Mouse (Mus musculus): ENCODE data around the gene Asb10. TPM values are rescaled to one million over a fixed set of nuclear protein-coding genes. Genes with fewer than 3 reads are reported as not detected.
A peak's percentile ranks its signal among the peaks of the same experiment; 100 is the strongest.

Asb10 gene
- total RNA-seq, 1 experiment: 0.18 TPM

DNA sequence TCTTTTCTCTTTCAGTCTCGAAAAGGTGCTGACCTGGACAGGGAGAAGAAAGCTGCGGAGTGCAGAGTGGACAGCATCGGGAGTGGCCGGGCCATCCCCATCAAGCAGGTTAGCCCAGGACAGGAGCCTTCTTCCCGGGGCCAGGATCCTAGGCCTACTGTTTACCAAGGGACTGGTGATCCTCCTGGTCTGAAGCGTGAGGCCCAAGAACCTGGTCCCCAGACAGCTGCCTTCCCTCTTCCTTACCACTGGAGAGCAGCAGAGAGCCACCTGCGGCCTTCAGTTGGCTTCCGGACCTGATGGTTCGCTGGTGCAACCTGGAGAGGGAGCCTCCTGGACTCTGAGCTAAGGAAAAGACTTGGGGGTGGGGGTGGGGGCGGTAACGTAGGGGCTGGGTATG, 57.5 kb downstream of the Asb10 start:
- Histone ChIP-seq H3K36me3 (ENCODE audit: control insufficient read depth, insufficient read depth, low read length, poor library complexity, severe bottlenecking) (peaks cover 47% of the 10 kb centered on the region; the same call in 1 of the 2 replicates), H3K4me3 (ENCODE audit: insufficient read depth in 1 of 2, low read depth in 1 of 2, low read length in 2 of 2, poor library complexity in 1 of 2, severe bottlenecking in 1 of 2) (peak overlapping the region; percentile 41 to 48; a peak in 3 of 4 replicates), H3K4me1 (ENCODE audit: control insufficient read depth in 2 of 2, insufficient read depth in 2 of 2, low read length in 2 of 2, poor library complexity in 1 of 2) (peaks cover 13 to 39% of the 10 kb centered on the region in 2 experiments; a peak in 3 of 4 replicates), H3K27ac (ENCODE audit: insufficient read depth, low read depth, low read length, poor library complexity, severe bottlenecking) (0 out of 2 replicates have a peak overlapping the region, but pooled peaks have one; percentile 3), H3K9me3 (ENCODE audit: control insufficient read depth, insufficient read depth, low read depth, low read length) (no peaks in the 10 kb centered on the region), H3K9ac (ENCODE audit: insufficient read depth, low read depth, low read length, poor library complexity, severe bottlenecking) (peak overlapping the region; percentile 27; the same call in 1 of the 2 replicates)
- in situ Hi-C loops (cut with MboI; ENCODE audit: low sequenced_read_pairs in 2 of 2, unreplicated experiment in 2 of 2): no loop called here
- TF ChIP-seq HCFC1 (IDR thresholded peaks at IDR 0.05; ENCODE audit: borderline replicate concordance, insufficient read depth, low read length): peak; percentile 30; the same call in 1 of the 2 replicates
- TF ChIP-seq MAFK (IDR thresholded peaks at IDR 0.05; ENCODE audit: insufficient read depth, low read depth, low read length): no peak
- no peak for TF ChIP-seq ZNF384 (IDR thresholded peaks at IDR 0.05; ENCODE audit: low read depth, low read length)
- TF ChIP-seq ZC3H11A (IDR thresholded peaks at IDR 0.05; ENCODE audit: borderline replicate concordance, low read depth, low read length): peak; percentile 38; the same call in 1 of the 2 replicates
- no peak for TF ChIP-seq CHD2 (IDR thresholded peaks at IDR 0.05; ENCODE audit: low read depth, low read length)
- peak; percentile 81 for DNase-seq (ENCODE audit: low read depth, low spot score)

Other genes with a start within 250 kb of the Asb10 start
- 6.5 and 7.7 TPM in 2 replicates for gene Kcnh2, start 189.4 kb downstream of the Asb10 start, total RNA-seq (2012; rRNA removed)
- gene Nos3, start 176.2 kb downstream of the Asb10 start, total RNA-seq (2012; rRNA removed): 2.2 and 5.8 TPM in 2 replicates
- gene Atg9b, start 148.8 kb downstream of the Asb10 start, total RNA-seq (2012; rRNA removed): 3.7 and 8.2 TPM in 2 replicates
- 46.5 and 70.5 TPM in 2 replicates for gene Abcb8, start 147.3 kb downstream of the Asb10 start, total RNA-seq (2012; rRNA removed)
- gene Asic3, start 127.6 kb downstream of the Asb10 start, total RNA-seq (2012; rRNA removed): 0.40 and 0.90 TPM in 2 replicates
- 17.8 and 23.4 TPM in 2 replicates for gene Cdk5, start 117.4 kb downstream of the Asb10 start, total RNA-seq (2012; rRNA removed)
- 30.4 and 31.5 TPM in 2 replicates for gene Slc4a2, start 117.1 kb downstream of the Asb10 start, total RNA-seq (2012; rRNA removed)
- gene Fastk, start 95.7 kb downstream of the Asb10 start, total RNA-seq (2012; rRNA removed): 70.4 and 111 TPM in 2 replicates
- 7.8 and 11.5 TPM in 2 replicates for gene Tmub1, start 93.1 kb downstream of the Asb10 start, total RNA-seq (2012; rRNA removed)
- gene Agap3, start 88.8 kb downstream of the Asb10 start, total RNA-seq (2012; rRNA removed): 50.1 and 51.2 TPM in 2 replicates
- 0.40 and 0.69 TPM in 2 replicates for gene Gbx1, start 13.8 kb downstream of the Asb10 start, total RNA-seq (2012; rRNA removed)
- gene 4931409K22Rik, start 15.8 kb upstream of the Asb10 start, total RNA-seq (2012; rRNA removed): 0.13 and 0.21 TPM in 2 replicates
- 139 and 171 TPM in 2 replicates for gene Abcf2, start 36.5 kb upstream of the Asb10 start, total RNA-seq (2012; rRNA removed)
- gene Chpf2, start 45.8 kb upstream of the Asb10 start, total RNA-seq (2012; rRNA removed): 23.0 and 23.7 TPM in 2 replicates
- gene Smarcd3, start 83.4 kb upstream of the Asb10 start, total RNA-seq (2012; rRNA removed): 4.9 and 8.5 TPM in 2 replicates
- gene Nub1, start 144.6 kb upstream of the Asb10 start, total RNA-seq (2012; rRNA removed): 39.9 and 47.7 TPM in 2 replicates
- gene Wdr86, start 189.7 kb upstream of the Asb10 start, total RNA-seq (2012; rRNA removed): 2.5 and 9.5 TPM in 2 replicates
- 1.2 and 2.1 TPM in 2 replicates for gene Crygn, start 217.0 kb upstream of the Asb10 start, total RNA-seq (2012; rRNA removed)